Mouse (Mus musculus) CD4-positive, CD25-positive, alpha-beta regulatory T cell, adult 2 months (primary cell): ENCODE data around the gene Gm10972.
"Not testable (repeated sequence)": the region's sequence is repeated elsewhere in the genome, so short reads cannot be mapped to it uniquely, and the experiment has no call there.

Source experiments
- DNase-seq: peaks from one replicate; pipeline ENCODE4 v3.0.0-alpha.2; 2012; ENCODE audit warnings: low read depth, low spot score

Gene Gm10972

DNA sequence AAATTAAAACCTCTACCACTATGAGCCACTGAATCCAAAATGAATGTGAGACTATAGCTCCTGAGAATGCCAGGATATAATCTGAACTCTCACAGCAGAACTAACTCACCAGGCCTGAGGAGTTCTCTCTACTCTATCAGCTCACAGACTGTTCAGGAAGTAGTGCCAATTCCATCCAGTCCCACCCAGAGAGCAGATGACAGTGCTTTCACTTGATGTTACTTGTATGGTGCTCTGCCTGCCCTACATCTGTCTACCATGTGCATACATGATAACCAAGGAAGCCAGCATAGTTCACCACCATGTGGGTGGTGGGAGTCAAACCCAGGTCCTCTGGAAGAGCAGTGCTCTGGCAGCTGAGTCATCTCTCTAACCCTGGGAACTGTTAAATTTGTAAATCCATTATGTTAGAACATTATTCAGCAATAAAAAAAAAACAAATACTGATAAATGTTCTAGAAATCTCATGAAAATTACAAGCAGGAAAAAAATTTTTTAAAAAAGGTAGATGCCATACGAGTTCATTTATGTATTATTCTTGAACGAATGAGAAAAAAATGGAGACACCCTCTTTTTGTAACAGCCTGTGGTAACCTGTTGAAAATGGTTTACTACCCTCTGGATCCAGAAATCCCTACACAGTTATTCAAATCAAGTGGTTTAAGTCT lies at the start of gene Gm10972:
Gm10972 (plus strand) TSS at position 618 of the 668 bp plus-strand sequence.
- not testable (repeated sequence) for DNase-seq

DNA sequence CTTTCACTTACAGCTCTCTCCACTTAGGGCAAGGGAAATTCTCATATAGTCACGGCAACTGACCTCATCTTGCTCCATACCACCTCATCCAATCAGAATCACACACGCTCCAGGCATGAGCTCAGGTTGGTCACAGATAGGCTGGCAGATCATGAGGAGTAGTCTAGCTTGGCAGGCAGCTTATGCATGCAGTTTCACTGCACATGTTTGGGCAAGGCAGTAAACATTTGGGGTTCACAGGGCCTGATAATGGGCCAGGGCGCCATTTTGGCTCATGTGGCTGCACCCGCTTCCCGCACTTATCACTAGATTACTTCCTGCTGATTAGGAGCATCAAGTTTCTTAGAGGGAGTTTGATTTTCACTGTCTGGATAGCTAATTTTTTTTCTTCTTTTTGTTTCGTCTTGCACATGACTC lies 47.0 kb upstream of the Gm10972 start:
- DNase-seq, result no peak

DNA sequence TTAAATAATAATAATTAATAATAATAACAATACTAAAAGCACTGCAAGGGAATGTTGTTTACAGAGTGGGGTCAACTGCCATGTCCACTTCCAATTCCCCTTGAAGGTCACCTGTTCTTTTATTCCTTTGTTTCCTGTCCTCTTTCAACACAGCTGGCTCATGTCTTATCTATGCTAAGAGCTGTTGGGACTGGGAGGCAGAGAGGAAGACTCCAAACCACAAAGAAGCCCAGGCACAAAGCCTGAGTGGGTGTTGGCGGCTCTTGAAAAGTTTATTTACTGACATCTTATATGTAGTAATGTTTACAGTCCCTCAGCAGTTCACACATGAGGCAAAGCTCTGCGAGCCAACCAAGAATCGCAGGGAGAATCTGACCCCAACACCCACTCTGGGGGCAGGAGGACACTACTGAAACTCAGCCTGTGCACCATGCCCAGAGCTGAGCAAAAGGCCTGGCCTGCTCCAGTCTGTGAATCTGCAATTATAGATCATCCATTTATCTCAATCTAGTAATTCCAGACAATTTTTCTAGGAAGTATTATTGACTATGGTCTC lies 45.6 kb upstream of the Gm10972 start:
- no peak for DNase-seq

DNA sequence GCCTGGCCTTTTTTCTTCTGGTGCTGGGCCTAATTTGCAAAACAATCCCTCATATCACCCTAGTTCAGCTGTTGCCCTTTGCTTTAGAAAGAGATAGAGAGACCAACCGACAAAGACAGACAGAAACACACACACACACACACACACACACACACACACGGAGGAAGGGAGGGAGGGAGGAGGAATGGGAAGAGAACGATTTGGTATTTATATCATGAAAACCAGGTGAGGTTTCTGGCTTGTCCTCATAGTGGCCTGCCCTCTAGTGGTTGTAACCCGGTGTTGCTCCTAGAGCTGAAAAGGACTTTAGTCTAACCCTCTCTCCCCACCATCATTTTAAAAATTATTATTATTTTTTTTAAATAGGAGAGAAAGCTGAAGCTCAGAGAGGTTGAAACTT lies 41.0 kb upstream of the Gm10972 start:
- peak; percentile 74 for DNase-seq

DNA sequence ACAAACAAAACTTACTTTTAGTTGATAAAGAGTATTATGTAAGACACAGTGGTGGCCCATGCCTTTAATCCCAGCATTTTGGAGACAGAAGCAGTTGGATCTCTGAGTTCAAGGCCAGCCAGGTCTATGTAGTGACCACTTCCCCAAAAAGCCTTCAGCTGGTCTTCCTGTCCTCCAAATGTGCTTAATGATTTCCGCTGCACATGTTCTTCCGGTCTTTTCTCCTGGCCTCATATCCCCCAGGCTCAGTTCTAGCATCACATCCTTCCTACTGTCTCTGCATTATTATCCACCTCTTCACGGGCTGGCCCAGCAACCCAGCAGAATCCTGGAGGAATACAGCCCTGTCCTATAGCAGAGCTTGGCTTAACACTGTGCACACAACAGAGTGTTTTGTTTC lies 33.3 kb upstream of the Gm10972 start:
- no peak for DNase-seq

- no peak for DNase-seq
Measured at GRCm38 (mm10) chr3:94610581-94610980, 32.3 kb upstream of the Gm10972 start.

DNA sequence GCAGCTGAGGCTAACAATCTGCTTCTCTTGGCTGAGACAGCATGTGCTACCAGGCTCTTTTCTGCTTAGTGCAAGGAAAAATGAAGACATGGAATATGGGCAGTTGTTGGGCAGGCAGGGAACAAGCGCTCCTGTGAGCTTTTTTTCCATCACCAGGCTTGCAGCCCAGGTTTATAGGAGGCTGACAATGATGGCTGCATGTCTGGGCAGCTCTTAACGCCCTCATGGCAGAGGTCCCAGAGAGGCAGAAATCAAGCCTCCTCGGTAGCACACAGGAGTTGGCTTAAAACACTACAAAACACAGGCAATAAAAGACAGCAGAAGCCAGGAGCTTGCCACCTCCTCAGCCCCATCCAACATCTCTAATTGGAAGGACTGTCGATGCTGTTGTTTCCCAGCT lies 31.6 kb upstream of the Gm10972 start:
- DNase-seq, result no peak

DNA sequence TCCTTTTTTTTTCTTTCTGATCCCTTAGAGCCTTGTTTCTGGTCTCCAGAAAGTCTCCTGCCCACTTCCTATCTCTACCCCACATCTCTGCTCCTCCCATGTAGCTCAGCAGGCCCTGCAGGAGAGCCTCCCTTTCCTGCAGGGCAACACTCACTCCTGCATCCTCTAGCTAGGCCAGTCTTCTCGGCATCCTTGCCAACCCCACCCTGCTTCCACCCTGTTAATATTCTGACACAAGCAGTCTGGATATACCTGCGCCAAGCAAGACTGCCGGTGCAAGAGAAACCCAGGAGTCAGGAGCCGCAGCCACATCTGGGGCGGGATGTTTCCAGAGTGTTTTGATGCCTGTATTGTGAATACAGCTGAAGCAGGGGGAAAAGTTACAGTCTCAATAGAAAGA lies 31.1 kb upstream of the Gm10972 start:
- no peak for DNase-seq

DNA sequence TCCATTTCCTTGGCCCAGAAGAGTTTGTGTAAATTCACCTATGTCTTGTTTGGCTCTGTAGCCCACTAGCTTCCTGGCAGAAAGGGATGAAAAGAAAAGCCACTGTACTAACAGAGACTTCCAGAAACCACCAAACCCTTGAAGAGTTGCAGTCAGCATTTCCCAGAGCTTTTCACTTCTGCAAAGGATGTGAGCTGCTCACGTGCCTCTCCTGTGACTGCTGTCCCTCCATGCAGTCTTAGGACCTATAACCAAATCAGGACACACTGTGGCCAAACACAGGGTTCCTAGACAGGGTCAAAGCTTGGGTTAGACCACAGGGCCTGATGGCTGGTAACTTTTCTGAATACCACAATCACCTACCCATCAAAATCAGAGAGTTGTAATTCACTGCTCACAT lies 30.6 kb upstream of the Gm10972 start:
- DNase-seq, result no peak

- no peak for DNase-seq
Measured at GRCm38 (mm10) chr3:94613258-94613878, 29.5 kb upstream of the Gm10972 start.

GRCm38 (mm10) chr3:94616717-94617116 lies 26.2 kb upstream of the Gm10972 start:
- DNase-seq, result peak; percentile 75

- peak; percentile 5 for DNase-seq
Measured at GRCm38 (mm10) chr3:94621740-94622507, 21.0 kb upstream of the Gm10972 start.

DNA sequence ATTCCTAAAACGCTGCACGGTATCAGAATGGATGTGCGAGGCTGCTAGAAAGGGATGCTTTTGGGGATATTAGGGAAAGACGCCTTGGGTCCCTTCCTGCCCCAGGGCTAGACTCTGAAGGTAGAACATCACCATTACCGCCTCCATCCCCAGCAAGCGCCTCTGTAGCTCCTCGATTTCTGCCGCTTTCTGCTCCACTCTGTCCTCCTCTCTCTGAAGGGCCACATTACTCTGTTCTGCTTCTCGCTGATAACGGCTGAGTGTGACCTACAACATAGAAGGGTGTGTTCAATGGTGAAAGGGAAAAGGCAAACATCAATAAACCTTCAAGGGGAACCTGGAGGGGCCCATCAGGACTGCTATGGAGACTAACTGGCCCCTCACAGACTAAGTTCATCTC lies 20.4 kb upstream of the Gm10972 start:
- no peak for DNase-seq

DNA sequence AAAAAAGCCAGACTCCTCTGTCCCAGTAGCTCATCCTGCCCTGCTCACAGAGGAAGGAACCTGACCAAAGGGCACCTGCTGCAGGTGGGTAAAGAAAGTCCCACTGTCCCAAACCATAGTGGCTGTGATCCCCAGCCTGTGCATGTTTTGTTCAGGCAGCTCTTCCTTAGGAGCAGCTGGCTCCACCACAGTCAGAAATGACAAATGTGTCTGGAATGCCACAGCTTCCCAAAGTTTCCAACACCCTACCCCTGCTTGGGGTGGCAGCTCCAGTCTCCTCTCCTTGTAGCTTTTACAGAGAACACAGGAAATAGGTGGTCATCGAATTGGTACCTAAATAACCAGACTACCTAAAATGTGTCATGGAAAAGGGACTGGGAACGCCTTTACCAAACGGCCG lies 18.6 kb upstream of the Gm10972 start:
- DNase-seq, result no peak

GRCm38 (mm10) chr3:94628712-94629111 lies 14.2 kb upstream of the Gm10972 start:
- DNase-seq, result no peak

GRCm38 (mm10) chr3:94629876-94630275 lies 13.0 kb upstream of the Gm10972 start:
- no peak for DNase-seq

DNA sequence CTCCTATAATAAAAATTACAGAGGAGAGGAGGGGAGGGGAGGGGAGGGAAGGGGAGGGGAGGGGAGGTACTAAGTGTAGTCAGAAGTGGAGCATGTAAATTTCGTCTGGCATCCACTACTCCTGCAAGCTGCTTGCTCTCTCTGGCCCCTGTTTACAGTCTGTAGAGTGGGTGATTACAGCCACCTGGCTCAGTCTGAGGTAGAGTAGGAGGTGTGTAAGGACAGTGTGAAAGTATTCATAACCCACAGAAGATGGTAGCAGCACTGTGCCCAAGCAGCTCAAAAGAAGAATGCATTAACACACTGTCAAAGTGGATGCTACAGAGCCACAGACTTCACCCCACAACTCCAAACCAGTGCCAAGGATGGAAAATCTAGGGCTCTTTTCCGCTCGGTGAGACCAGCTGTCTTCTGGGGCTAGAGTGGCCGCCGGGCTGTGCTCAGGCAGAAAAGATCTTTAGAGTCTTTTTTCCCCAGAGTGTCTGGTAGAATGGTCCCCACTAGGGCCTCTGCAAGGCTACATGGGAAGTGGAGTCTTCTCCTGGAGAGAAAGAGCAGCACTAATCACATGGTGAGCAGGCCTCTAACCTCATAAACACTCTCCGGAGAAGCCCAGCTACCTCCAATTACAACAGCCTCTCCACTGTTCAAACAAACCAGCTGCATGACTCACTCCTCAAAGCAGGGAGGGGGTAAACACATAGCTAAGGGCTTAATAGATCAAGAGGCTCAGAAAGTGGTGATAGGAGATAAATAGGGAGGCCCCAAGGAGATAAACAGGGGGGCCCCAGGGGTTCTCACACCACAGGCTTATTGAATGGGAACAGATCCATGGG lies 6.1 kb downstream of the Gm10972 start:
- no peak for DNase-seq

GRCm38 (mm10) chr3:94650409-94650808 lies 7.5 kb downstream of the Gm10972 start:
- DNase-seq, result no peak

DNA sequence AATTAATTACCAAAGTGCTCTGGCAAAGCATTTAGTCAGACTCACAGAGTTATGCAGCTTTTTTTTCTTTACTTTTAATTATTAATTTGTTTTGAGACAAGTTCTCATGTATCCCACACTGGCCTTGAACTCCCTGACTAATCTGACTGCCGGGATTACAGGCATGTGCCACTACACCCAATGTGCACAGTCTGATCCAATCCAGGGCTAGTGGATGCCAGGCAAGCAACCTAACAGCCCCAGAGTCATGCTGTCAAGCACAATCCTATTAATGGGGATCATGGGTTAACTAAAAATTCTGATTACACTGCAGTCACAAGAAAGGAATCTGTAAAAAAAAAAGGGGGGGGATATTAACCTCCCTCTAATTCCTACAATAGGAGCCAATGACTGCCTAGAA lies 11.1 kb downstream of the Gm10972 start:
- DNase-seq, result not testable (repeated sequence)

DNA sequence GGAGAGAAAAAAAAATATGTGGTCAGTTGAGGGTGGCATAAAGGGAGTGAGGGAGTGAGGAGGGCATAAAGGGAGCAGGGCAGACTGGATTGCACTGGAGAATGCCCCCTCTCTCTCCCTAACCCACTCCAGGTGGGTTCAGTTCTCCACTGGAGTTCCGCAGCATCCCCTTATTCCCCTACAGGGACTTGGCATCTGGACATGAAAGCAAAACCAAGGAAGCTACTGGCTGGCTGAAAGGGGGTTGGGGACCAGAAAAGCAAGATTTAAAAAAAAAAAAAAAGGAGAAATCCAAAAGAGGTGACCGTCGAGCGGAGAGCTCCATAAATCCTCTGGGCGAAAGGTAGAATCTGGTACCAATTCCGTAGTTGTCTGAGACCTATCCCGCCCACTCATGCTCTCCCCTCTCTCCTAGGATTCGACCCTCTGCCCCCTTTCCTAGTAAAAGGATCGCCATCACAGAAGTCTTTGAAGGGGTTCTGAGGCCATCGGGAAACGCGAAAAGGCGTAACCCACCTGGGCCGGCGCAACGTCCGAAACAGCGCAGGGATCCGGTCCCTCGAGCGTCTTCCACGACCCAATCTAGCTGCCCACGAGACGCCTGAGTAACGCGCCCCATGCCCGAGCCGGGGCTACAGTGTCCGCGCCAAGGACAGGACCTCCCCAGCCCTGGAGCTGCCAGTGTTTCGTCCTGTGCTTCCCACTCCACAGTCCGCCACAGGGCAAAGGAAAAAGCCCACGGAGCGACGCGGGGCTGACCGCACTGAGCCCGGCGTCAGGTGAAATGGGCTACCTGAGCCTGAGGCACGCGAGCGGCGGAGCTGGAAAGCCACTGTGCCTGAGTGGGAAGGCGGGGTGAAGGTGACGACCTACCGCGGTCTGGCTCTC lies 15.2 kb downstream of the Gm10972 start:
- DNase-seq, result not testable (repeated sequence)

- not testable (repeated sequence) for DNase-seq
Measured at GRCm38 (mm10) chr3:94658740-94659095, 15.8 kb downstream of the Gm10972 start, which contains the start of gene Tuft1. Gene Tuft1, minus strand, starts transcription at chr3:94658872.
